Mouse (Mus musculus) T-helper 2 cell (primary cell): ENCODE measurements around the gene Krt19.

ENCODE experiments used
- in situ Hi-C: fragments of 300-600 bp; cut with MboI, MseI; formaldehyde crosslinking; loops from one replicate; pipeline ENCODE4 v1.15.1; 2025; ENCODE audit warnings: high pct_unique_total_duplicates

Gene Krt19

DNA sequence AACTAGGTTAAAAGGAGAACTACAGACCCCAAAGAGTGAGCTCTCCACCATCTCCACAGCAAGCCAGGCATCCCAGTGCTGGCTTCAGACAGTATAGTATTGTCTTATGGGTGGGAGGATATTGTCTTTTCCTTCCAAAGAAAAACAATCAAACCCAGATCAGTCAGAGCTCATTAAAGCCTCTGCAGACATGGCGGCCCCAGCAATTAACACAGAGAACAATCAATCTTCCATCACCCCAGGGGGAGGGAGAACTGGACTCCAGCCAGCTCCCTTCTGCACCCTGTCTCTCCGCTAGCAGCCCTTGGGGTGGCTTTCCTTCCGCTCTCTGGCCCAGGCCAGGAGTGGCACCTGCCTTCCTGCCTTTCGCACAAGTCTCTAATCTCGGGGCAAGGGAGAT is 10.8 kb downstream of the Krt19 start:
- in situ Hi-C loops: no loop called here

- in situ Hi-C loops: no loop called here
Observed at GRCm38 (mm10) chr11:100136559-100136958, 11.9 kb downstream of the Krt19 start.

- in situ Hi-C loops: no loop called here
Observed at GRCm38 (mm10) chr11:100135731-100136130, 12.7 kb downstream of the Krt19 start, which contains the start of gene Krt15. Krt15 (minus strand) TSS chr11:100135928.

DNA sequence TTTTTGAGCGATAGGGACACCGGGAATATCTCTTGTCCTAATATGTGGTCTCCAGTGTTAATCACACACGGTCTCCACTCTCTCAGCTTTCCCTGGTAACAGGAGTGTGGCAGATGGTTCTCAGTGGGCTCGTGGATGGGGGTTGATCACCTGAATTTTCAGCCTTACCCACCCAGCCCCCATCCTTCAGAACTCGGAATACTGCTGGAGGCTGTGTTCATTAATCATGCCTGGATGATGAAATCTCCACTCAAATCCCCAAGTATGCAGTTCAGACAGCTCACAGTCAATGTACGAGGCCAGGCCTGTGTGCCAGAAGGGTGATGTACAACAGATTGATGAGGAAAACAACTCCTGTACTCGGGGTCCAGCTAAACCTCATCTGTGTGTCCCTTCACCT is 23.6 kb downstream of the Krt19 start:
- in situ Hi-C loops: no loop called here

GRCm38 (mm10) chr11:100121466-100121865 is 27.0 kb downstream of the Krt19 start, which contains the start of gene Krt13:
Krt13 (minus strand) TSS chr11:100121566.
- in situ Hi-C loops: no loop called here

- in situ Hi-C loops: no loop called here
Observed at GRCm38 (mm10) chr11:100120331-100120730, 28.1 kb downstream of the Krt19 start.

DNA sequence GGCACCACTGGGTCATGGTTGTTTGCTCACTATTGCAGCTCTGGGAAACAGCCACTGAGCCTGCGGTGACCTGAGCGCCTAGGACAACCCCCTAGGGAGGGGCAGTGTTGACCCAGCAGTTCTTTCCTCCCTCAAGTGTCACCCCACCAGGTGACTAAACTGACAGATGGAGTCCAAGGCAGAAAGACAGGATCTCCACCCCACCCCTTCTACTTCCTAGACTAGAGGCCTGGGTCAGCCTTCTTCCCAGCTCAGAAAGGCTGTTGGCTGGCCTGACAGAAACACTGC is 34.8 kb downstream of the Krt19 start:
- in situ Hi-C loops: no loop called here

GRCm38 (mm10) chr11:100112935-100113741 is 35.3 kb downstream of the Krt19 start:
- in situ Hi-C loops: no loop called here

GRCm38 (mm10) chr11:100105576-100106122 is 42.8 kb downstream of the Krt19 start, which contains the start of gene Krt36:
Krt36 (minus strand) TSS chr11:100105626.
- in situ Hi-C loops: no loop called here

DNA sequence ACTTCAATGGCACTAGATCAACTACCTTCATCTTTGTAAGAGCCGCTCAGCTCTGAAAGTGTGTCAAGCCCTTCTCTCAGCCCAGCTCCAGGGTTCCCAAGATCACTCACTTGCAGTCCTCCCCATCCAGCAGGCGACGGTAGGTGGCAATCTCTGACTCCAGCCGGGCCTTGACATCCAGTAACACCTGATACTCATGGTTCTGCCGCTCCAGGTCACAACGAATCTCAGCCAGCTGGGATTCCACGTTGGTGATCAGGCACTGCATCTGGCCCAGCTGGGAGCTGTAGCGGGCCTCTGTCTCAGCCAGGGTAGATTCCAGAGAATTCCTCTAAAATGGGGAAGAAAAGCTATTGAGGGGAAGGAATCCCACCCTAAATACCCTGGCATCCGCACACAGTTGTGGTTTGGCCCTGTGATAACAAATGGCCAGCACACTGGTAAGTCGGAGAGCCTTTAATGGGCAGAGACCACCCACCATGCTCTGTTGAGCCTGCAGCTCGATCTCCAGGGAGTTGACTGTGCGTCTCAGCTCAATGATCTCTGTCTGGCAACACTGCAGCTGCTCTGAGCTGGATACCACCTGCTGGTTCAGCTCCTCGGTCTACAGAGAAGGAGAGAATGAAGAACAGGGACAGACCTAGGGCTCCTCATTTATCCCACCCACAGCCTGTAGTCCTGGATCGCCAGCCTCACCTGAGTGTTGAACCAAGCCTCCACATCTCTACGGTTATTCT is 45.6 kb downstream of the Krt19 start:
- in situ Hi-C loops: no loop called here

- in situ Hi-C loops: no loop called here
Observed at GRCm38 (mm10) chr11:100100391-100100790, 48.1 kb downstream of the Krt19 start.

DNA sequence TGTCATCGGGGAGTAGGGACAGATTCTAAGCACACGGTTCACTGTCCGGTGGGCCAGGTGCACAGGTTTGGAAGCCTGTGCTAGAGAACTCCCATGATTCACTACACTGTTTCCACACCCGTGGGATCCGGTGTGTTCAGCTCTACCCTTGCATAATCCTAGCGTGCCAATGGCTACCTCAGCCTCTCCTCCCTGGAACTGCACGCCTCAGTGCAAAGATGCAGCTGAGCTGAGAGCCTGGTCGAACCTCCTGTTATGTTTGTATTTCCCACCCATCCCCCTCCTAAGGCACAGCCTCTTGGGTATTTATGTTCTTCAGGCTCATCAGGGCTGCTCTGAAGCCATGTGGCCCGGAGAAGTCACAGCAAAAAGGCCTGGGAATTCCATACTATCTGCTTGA is 50.6 kb downstream of the Krt19 start:
- in situ Hi-C loops: no loop called here

DNA sequence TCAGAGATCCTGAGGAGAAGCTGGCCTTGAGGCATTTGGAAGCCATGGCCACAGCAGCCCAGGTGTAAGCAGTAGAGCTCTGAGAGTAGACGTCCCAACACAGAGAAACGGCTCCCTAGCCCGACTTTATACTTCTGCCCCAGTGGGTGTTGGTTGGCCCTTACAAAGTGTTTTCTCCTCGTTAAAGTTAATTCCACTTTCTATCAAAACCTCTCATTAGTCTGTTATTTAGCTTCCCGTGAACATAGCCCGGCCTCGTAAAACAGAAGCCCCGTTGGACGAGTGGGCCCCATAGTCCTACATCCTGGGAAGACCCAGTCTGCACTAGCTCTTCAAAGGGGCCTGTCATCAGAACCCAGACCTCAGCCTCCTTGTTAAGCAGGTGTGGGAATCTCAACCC is 52.3 kb downstream of the Krt19 start, which contains the start of gene Krt35:
Krt35 (minus strand) TSS at position 101 of the 400 bp plus-strand sequence.
- in situ Hi-C loops: no loop called here
